Mouse (Mus musculus) lung, postnatal 0 days (tissue): ENCODE measurements around the gene Azin2. TPM values are rescaled to one million over a fixed set of nuclear protein-coding genes. Genes with fewer than 3 reads are reported as not detected.

Source experiments
- ATAC-seq: fragments of 200-750 bp; cut with Nextera tagmentation; 2 replicates; pipeline ENCODE4 v1.8.0; 2017; ENCODE audit warnings: moderate library complexity
- DNase-seq: peaks from one replicate; pipeline ENCODE4 v3.0.0-alpha.2; 2016; ENCODE audit warnings: low spot score
- H3K27ac ChIP-seq: fragments of 300-500 bp; sonication (generic); 2 replicates; pipeline ENCODE4 v1.5.1; 2014; ENCODE audit warnings: antibody characterized with exemption, mild to moderate bottlenecking, low read length, mixed read lengths
- H3K27me3 ChIP-seq: fragments of 300-500 bp; sonication (generic); replicated peaks from 2 replicates; pipeline ENCODE4 v1.6.1; 2014; ENCODE audit warnings: low read length, mixed read lengths; ENCODE audit not compliant: insufficient read depth
- H3K36me3 ChIP-seq: fragments of 300-500 bp; sonication (generic); 2 replicates; pipeline ENCODE4 v1.6.1; 2014; ENCODE audit warnings: low read length, mixed read lengths; ENCODE audit not compliant: insufficient read depth
- H3K4me1 ChIP-seq: fragments of 300-500 bp; sonication (generic); 2 replicates; pipeline ENCODE4 v1.6.1; 2014; ENCODE audit warnings: antibody characterized with exemption, low read depth, low read length, mixed read lengths; ENCODE audit not compliant: insufficient read depth
- H3K4me2 ChIP-seq: fragments of 300-500 bp; sonication (generic); replicated peaks from 2 replicates; pipeline ENCODE4 v1.6.1; 2014; ENCODE audit warnings: low read depth, mild to moderate bottlenecking, low read length, moderate library complexity, mixed read lengths
- H3K4me3 ChIP-seq: fragments of 300-500 bp; sonication (generic); 2 replicates; pipeline ENCODE4 v1.5.1; 2014; ENCODE audit warnings: low read depth, low read length
- H3K9ac ChIP-seq: fragments of 300-500 bp; sonication (generic); replicated peaks from 2 replicates; pipeline ENCODE4 v1.6.1; 2014; ENCODE audit warnings: low read depth, mild to moderate bottlenecking
- H3K9me3 ChIP-seq: fragments of 300-500 bp; sonication (generic); 2 replicates; pipeline ENCODE4 v1.6.1; 2016; ENCODE audit warnings: low read length, mixed read lengths
- CTCF ChIP-seq: IDR thresholded peaks from 2 replicates; pipeline ENCODE4 v1.5.1; 2016; ENCODE audit warnings: antibody characterized with exemption, mild to moderate bottlenecking
- EP300 ChIP-seq: IDR thresholded peaks from 2 replicates; pipeline ENCODE4 v1.6.1; 2016; ENCODE audit warnings: antibody characterized with exemption, mild to moderate bottlenecking, control low read depth
- WGBS: fragments of 180-500 bp; shearing (Covaris S2); extraction: QIAGEN DNeasy Blood & Tissue Kit; methylation state at CpG from one replicate; pipeline ENCODE4 v1.1.7; 2014; 5-methylcytosine and 5-hydroxymethylcytosine counted together
- polyA plus RNA-seq: library from polyadenylated mRNA; unstranded; fragments of >200 nt; fragmentation: Nextera tagmentation; extraction: Ambion mirVana; gene quantifications from 2 replicates; pipeline ENCODE4 v1.2.1, GENCODE M21; 2015

Gene Azin2
- polyA plus RNA-seq, 1 experiment from 2014 or later, result 42.2 TPM

DNA sequence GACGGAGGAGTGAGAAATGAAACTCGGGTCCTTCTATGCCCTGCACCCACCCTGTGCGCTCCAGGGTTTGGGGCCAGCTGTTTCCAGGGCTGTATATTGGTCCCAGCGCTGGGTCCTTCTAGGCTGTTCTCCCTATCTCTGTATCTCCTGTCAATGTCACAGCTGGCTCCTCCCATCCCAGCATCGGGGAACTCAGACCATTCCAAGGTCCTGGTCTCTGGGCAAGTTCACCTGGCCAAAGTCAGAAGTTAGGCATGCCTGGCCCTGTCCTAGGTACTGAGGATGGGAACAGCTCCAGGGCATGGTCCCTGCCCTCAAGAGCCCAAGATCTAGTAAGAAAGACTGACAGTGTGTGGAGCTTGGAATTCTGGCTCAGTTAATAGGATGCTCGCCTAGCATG is 70.5 kb downstream of the Azin2 start:
- Histone ChIP-seq H3K27me3 (no peaks in the 10 kb centered on the region), H3K4me1 (peaks cover 18% of the 10 kb centered on the region), H3K36me3 (no peaks in the 10 kb centered on the region), H3K4me2 (no peak overlapping the region), H3K9ac (no peak overlapping the region), H3K9me3 (no peaks in the 10 kb centered on the region), H3K27ac (no peak overlapping the region), H3K4me3 (no peak overlapping the region)
- TF ChIP-seq CTCF (no peak), EP300 (no peak)
- ATAC-seq (peak; percentile 8; the same call in 1 of the 2 replicates), DNase-seq (no peak)
- WGBS, result 71% methylated on average over 6 of the region's 6 CpGs

DNA sequence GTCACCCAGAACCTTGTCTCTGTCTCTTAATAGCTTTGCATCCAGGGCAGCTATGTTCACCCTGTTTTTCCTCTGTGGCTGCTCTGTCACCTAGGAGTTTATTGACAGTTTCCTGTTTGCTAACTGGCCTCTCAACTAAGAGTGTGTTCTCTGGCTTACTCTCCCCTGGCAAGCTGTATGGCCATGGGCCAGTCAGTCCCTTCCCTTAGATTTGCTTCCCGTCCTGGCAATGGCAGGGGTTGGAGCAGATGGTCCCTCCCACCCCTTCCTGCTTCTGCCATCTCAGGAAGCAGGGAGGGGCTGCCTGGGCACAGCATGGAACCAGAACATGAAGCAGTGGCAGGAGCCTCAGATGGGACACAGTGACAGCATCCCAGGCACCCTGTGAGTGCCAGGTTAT is 71.1 kb downstream of the Azin2 start:
- no peak overlapping the region for H3K9ac ChIP-seq
- 0% methylated on average over 1 of the region's 1 CpGs for WGBS
- H3K27me3 ChIP-seq, result no peaks in the 10 kb centered on the region
- no peak overlapping the region for H3K4me3 ChIP-seq
- ATAC-seq (peak; percentile 92), DNase-seq (peak; percentile 91)
- peaks cover 18% of the 10 kb centered on the region for H3K4me1 ChIP-seq
- no peaks in the 10 kb centered on the region for H3K9me3 ChIP-seq
- H3K36me3 ChIP-seq, result no peaks in the 10 kb centered on the region
- no peak for TF ChIP-seq CTCF
- peak; percentile 55 for TF ChIP-seq EP300
- no peak overlapping the region for H3K4me2 ChIP-seq
- no peak overlapping the region; the same call in 1 of the 2 replicates for H3K27ac ChIP-seq

DNA sequence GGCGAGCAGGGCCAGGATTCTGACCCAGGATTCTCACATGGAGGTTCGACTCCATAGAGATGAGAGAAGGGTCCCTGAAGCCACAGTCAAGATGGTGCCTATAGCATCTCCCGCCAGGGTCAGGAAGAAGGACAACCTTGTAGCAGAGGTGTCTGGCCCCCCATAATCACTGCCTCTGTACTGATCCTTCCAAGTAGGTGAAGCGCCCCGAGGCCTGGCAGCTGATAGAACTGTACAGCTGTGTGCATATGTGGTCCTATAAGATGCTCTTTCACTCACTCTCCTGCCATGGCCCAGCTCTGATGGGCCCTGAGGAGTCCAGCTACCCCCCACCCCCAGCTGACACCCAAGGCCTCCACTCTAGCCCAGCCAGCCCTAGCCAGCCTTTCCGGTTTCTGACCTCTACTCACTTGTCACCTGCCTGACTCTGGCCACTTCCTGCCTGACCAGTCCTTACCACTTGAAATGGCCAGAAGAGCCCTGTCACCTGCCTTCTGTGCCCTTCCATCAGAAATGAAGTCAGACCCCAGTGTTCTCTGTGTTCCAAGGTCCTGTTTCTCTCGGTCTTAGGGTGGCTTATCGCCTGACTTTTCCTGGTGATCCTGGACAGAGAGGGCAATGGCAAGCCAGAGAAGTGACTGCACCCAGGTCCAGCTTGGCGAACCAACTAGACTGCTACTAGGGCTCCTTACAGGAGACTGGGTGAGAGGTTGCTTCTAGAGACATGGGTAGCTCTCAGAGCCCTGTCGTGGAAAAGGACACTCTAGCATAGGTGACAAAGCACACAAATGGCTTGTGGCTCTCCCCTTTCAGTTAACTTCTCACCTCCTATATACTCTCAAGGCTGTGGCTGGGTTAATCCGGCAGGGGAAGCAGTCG is 72.3 kb downstream of the Azin2 start:
- Histone ChIP-seq H3K36me3 (no peaks in the 10 kb centered on the region), H3K9me3 (no peaks in the 10 kb centered on the region), H3K4me3 (no peak overlapping the region), H3K4me2 (no peak overlapping the region), H3K27ac (peak overlapping the region; percentile 21; the same call in 1 of the 2 replicates), H3K9ac (no peak overlapping the region), H3K4me1 (peaks cover 18% of the 10 kb centered on the region), H3K27me3 (no peaks in the 10 kb centered on the region)
- TF ChIP-seq CTCF (no peak), EP300 (no peak)
- DNase-seq, result peak; percentile 23
- peak; percentile 27; the same call in 1 of the 2 replicates for ATAC-seq
- 75% methylated on average over 12 of the region's 12 CpGs for WGBS

DNA sequence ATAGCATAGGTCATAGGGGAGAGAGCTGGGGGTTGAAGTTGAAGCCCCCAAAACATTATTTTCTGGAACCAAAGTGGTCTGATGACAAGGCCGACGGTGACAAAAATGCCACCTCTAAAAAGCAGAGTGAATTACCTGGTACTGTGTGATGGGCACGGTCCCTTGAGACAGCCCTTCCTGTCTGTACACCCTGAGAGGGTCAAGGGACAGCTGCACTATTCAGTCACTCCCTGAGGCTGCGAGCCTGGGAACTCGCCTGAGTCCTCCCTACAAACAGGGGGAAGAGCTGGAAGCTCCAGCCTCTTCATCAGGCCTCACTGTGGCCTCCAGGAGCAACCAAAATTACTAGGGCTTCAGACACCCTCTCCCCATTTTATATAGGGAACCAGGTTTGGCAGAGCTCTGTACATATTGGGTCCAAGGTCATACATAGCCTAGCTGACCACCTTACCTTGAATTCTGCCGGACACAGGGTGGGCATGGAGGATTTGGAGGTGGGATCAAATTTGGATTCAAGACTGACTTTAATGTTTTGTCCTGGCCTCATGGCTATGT is 73.7 kb downstream of the Azin2 start:
- no peaks in the 10 kb centered on the region for H3K9me3 ChIP-seq
- no peaks in the 10 kb centered on the region for H3K27me3 ChIP-seq
- H3K27ac ChIP-seq, result no peak overlapping the region
- no peak overlapping the region for H3K4me3 ChIP-seq
- ATAC-seq, result no peak
- no peak overlapping the region for H3K4me2 ChIP-seq
- DNase-seq, result no peak
- no peak overlapping the region for H3K9ac ChIP-seq
- no peaks in the 10 kb centered on the region for H3K36me3 ChIP-seq
- H3K4me1 ChIP-seq, result peaks cover 25% of the 10 kb centered on the region
- WGBS, result 88% methylated on average over 6 of the region's 6 CpGs
- TF ChIP-seq CTCF (no peak), EP300 (no peak)

DNA sequence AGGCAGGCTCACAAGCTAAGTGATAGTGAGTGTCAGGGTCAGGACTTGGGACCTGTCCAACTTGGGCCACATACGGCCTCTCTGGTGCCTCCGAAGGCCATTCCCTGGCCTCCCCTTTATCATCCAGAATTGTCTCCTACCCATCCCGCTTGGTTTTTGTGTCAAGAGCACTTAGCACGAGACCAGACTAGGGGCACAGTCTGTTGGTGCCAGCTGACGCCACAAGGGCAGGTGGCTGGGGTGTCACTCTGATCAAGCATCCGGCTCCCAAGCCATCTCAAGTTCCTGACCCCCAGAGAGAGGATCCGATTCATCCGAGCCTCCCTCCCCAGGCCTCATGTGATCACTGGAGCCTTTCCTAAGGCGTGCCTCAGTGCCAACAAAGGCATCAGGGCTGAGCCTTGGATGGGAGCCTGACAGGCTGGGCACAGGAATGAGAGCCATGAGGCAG is 74.6 kb downstream of the Azin2 start:
- DNase-seq, result no peak
- no peak for ATAC-seq
- Histone ChIP-seq H3K9me3 (no peaks in the 10 kb centered on the region), H3K27me3 (no peaks in the 10 kb centered on the region), H3K36me3 (no peaks in the 10 kb centered on the region), H3K4me2 (no peak overlapping the region), H3K4me1 (peaks cover 29% of the 10 kb centered on the region), H3K4me3 (no peak overlapping the region), H3K27ac (no peak overlapping the region), H3K9ac (no peak overlapping the region)
- TF ChIP-seq EP300, result no peak
- no peak for TF ChIP-seq CTCF
- 77% methylated on average over 9 of the region's 9 CpGs for WGBS

DNA sequence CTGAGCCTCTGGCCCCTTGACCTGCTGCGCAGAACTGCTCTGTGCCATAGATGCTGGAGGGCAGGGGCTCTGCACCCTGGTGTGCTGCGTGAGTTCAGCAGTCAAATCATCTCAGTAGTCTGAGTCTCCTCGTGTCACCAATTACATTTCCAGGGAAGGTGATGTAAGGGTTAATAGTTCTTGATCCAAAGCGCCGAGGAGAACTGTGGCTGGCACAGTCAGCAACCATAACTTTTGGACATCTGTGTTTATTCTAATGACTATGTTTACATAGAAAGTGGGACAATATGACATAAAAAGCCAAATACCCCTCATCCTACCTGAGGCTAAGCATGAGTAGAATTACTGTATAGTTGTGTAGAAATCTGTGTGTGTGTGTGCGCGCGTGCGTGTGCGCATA is 75.2 kb downstream of the Azin2 start:
- 70% methylated on average over 10 of the region's 10 CpGs for WGBS
- TF ChIP-seq CTCF (no peak), EP300 (no peak)

More for the DNA sequence above, 75.2 kb downstream of the Azin2 start:
- H3K9ac ChIP-seq, result no peak overlapping the region
- no peak overlapping the region for H3K27ac ChIP-seq
- no peaks in the 10 kb centered on the region for H3K27me3 ChIP-seq
- peaks cover 29% of the 10 kb centered on the region for H3K4me1 ChIP-seq
- H3K4me3 ChIP-seq, result no peak overlapping the region
- ATAC-seq (no peak), DNase-seq (no peak)
- no peaks in the 10 kb centered on the region for H3K9me3 ChIP-seq
- no peaks in the 10 kb centered on the region for H3K36me3 ChIP-seq
- H3K4me2 ChIP-seq, result no peak overlapping the region
